Comparison of ENCODE assay signal across 10 mouse cellular contexts in the genomic region with DNA sequence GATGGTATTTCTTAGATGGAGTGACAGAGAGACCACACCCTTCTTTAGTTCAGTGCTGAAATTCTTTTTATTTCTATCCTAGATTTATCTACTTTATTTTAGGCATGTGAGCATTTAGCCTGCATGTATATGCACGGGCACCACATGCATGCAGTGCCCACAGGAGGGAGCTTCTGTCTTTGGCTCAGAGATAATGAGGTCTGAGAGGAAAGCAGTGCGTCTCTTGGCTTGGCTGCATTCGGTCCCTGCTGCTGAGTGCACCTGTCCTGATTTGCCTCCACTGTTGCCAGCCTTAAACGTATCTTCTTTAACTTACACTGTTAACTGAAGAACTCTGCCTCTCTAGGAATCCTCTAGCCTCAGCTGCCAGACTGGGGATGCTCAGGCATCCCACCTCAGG.
A peak's percentile ranks its signal among the peaks of the same experiment; 100 is the strongest.
DNase-seq lines count a peak whose midpoint lies in the region; ATAC-seq and TF ChIP-seq lines count a peak whose summit lies in the region.
"Had no signal": no experiment of that assay in that cellular context is flagged by ENCODE, and none has a peak within 500 bp of the region (broad histone marks: within the 10 kb centered on the region; RNA-seq: fewer than 3 reads in every experiment).

No protein-coding gene starts in this region.

- WGBS in heart, embryonic 13.5 days = 45% methylated on average over 4 of the region's 4 CpGs
- WGBS in neural tube, embryonic 13.5 days = 37% methylated on average over 4 of the region's 4 CpGs

- peak; percentile 7; the same call in 1 of the 2 replicates for TF ChIP-seq CTCF in embryonic fibroblast, embryonic 13.5 days (IDR thresholded peaks at IDR 0.05; ENCODE audit: borderline replicate concordance, insufficient read depth, low read length)

- no peak overlapping the region for H3K4me3 ChIP-seq in heart, embryonic 13.5 days
- H3K4me3 ChIP-seq in neural tube, embryonic 13.5 days = no peak overlapping the region
- H3K4me3 ChIP-seq in embryonic fibroblast, embryonic 13.5 days (ENCODE audit: insufficient read depth, low read length) = no peak overlapping the region
- H3K4me3 ChIP-seq: kidney, embryonic 15.5 days had no signal

- no peaks in the 10 kb centered on the region for H3K27me3 ChIP-seq in heart, embryonic 13.5 days (replicated peaks)
- no peaks in the 10 kb centered on the region for H3K27me3 ChIP-seq in neural tube, embryonic 13.5 days
- H3K27me3 ChIP-seq: kidney, embryonic 15.5 days had no signal

- ATAC-seq in heart, embryonic 13.5 days (ENCODE audit: extremely low read depth, insufficient number of reproducible peaks, low FRiP score, low TSS enrichment) = no peak
- ATAC-seq in neural tube, embryonic 13.5 days (ENCODE audit: low read depth) = 0 out of 2 replicates have a peak, but pooled peaks have one; percentile 28
- no peak for ATAC-seq in granulocyte monocyte progenitor cell, adult 5-6 weeks (replicated peaks; ENCODE audit: poor library complexity, severe bottlenecking)

- H3K36me3 ChIP-seq in heart, embryonic 13.5 days = peaks cover 3% of the 10 kb centered on the region; the same call in 1 of the 2 replicates
- H3K36me3 ChIP-seq in neural tube, embryonic 13.5 days = no peaks in the 10 kb centered on the region
- H3K36me3 ChIP-seq: kidney, embryonic 15.5 days had no signal

- H3K4me2 ChIP-seq in heart, embryonic 13.5 days = no peak overlapping the region
- H3K4me2 ChIP-seq in neural tube, embryonic 13.5 days = no peak overlapping the region
- H3K4me2 ChIP-seq: kidney, embryonic 15.5 days had no signal

- no peak overlapping the region for H3K9ac ChIP-seq in heart, embryonic 13.5 days
- H3K9ac ChIP-seq in neural tube, embryonic 13.5 days = no peak overlapping the region
- H3K9ac ChIP-seq: kidney, embryonic 15.5 days had no signal

- DNase-seq in heart, postnatal 4 days = no peak
- no peak for DNase-seq in neural tube, embryonic 10.5 days (ENCODE audit: extremely low spot score, low spot score)
- no peak for DNase-seq in retina, embryonic 14.5 days (ENCODE audit: low spot score)
- no peak for DNase-seq in B cell, adult 2 months

- no peak for TF ChIP-seq POLR2A in embryonic fibroblast, embryonic 13.5 days (IDR thresholded peaks at IDR 0.05; ENCODE audit: low read depth, low read length)

- H3K27ac ChIP-seq in heart, embryonic 13.5 days (replicated peaks) = peak overlapping the region; percentile 74
- H3K27ac ChIP-seq in neural tube, embryonic 13.5 days (replicated peaks) = no peak overlapping the region
- H3K27ac ChIP-seq in embryonic fibroblast, embryonic 13.5 days (ENCODE audit: insufficient read depth, low read length) = no peak overlapping the region
- H3K27ac ChIP-seq: kidney, embryonic 15.5 days; macrophage had no signal

- peaks cover 35% of the 10 kb centered on the region for H3K4me1 ChIP-seq in heart, embryonic 13.5 days
- H3K4me1 ChIP-seq in neural tube, embryonic 13.5 days (replicated peaks) = peaks cover 49% of the 10 kb centered on the region
- H3K4me1 ChIP-seq in embryonic fibroblast, embryonic 13.5 days (ENCODE audit: control insufficient read depth, insufficient read depth, low read length) = peaks cover 13% of the 10 kb centered on the region

- H3K9me3 ChIP-seq in heart, embryonic 13.5 days = 0 out of 2 replicates have a peak, but pooled peaks cover 4% of the 10 kb centered on the region
- H3K9me3 ChIP-seq in neural tube, embryonic 13.5 days = no peaks in the 10 kb centered on the region
- H3K9me3 ChIP-seq: kidney, embryonic 15.5 days had no signal
